Mouse (Mus musculus) mesoderm, embryonic 11.5 days (tissue): Measurements from ENCODE around the gene Gmds.
A peak's percentile ranks its signal among the peaks of the same experiment; 100 is the strongest.

Experiments used
- DNase-seq: peaks from one replicate; pipeline ENCODE4 v3.0.0-alpha.2; 2012; ENCODE audit warnings: low read depth, low spot score

Gmds gene

DNA sequence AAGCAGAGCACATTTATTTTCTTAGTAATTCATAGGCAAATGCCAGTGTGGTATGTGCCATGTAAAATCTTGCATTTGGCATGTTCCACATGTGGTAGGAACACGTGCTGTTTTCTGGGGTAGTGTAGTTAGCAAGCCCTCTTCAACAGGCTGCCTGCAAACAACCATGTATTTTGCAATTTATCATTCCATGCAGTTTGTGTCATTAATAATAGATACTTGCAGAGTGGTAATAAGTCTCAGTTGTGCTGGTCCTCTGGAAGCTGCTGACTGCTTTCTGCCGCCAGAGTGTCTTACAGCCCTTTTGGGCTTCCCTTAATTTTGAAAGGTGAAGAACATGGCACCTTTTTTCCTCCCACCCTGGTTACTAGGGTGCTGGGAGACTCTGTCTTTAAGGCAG is 525.8 kb downstream of the Gmds start:
- DNase-seq, result no peak

DNA sequence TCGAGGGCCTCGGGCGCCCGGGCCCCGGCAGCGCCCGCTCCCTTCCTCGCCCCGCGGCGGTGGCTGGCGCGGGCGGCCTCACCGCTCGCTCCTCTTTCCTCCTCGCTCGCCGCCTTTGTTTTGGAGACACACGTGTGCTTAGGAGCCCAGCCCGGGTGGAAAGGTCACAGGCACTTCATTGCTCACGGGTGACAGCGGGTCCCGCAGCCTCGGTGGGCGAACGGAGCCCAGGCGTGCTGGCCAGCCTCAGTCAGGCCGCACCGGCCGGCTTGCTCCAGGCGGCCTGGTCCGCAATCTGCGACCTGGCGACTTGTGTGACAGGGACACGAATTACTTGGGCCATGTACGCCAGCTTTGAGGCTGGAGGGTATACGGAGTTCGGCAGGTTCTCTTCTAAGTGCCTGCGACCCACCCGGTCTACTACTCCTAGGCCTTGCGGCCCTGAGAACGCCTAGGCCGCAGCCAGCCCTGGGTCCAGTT is 527.0 kb downstream of the Gmds start:
- no peak for DNase-seq

DNA sequence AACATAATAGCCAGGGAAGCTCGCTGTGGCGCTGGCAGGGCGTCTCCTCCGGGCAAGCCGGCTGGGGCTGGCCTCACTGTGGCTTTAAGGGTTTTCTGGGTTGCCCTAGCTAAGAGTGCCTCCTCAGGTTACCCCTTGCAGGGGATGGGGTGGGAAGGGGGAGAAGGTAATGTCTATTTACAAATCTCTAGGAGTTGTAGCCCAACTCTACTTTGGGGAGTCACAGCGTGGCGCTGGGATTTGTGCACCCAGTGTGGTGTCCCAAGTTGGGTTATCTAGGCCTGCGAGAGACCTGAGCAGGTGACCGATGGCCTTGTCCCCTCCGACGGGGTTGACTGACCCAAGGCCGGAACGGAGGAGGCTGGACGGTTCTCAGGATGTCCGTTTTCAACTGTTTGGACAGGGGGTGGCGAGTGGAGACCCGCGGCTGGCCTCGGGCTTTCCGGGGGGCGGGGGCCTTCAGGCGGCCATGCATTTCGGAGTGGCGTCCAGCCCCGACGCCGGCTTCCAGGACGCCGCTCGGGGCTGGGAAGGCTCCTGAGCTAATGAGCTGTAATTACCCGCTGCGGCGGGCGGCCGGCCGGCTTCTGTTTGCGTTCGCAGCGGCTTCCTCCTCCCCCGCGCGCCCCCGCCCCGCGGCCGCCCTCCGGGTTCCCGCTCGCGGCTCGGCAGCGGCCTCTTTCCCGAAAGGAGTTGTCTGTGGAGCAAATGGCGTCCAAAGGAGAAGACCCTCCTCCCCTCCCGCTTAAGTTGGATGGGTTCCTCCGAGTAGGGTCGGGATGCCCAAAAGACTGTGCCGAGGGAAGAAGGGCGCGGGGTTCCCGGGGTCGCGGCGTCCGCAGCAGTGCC is 527.6 kb downstream of the Gmds start:
- DNase-seq, result no peak

- no peak for DNase-seq
These were observed 528.2 kb downstream of the Gmds start for GRCm38 (mm10) chr13:31810375-31810692.

DNA sequence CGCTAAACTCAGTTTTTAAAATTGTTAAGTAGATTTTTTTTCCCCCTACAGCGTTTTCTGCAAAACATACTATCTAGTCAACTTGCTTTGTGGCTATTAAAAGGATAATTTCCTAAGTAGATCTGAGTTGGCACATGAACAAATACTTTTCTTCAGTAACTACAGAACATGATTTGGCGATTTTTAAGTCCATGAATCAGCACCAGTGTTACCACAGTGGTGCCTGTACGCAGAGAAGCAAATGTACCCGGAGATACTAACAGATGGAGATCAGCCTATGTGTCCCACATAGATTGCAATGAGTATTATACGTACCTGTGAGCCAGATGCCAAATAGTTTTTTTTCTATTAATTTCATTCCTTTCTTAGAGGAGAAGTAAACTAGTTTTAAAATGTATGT is 528.8 kb downstream of the Gmds start:
- DNase-seq, result no peak

DNA sequence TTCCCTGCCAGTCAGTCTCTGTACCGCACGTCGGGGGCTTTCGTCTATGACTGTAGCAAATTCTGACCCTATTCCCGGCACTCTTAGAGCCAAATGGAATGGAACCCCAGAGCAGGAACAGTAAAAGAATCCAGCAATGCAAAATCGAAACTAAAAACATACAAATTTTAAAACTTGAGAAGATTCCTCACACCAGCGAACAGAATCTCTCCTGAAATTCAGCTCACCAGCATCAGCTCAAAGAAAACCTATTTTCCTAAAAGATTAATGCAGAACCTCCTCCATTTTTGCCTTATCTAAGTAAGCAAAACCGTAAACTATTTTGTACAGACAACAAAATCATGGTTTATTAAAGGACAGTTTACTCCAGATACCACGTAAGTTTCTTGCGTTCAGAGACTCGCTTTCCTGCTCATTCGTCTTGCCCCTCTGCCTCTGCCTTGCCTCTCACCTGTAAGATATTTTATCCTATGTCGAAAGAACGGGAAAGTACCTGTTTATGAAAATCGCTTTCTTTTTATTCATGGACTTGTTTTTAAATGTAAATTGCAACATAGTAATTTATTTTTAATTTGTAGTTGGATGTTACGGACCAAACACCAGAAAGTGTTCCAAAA is 529.6 kb downstream of the Gmds start:
- DNase-seq, result no peak

GRCm38 (mm10) chr13:31808116-31808803 is 530.3 kb downstream of the Gmds start:
- DNase-seq, result no peak

GRCm38 (mm10) chr13:31807736-31808115 is 530.8 kb downstream of the Gmds start:
- no peak for DNase-seq

DNA sequence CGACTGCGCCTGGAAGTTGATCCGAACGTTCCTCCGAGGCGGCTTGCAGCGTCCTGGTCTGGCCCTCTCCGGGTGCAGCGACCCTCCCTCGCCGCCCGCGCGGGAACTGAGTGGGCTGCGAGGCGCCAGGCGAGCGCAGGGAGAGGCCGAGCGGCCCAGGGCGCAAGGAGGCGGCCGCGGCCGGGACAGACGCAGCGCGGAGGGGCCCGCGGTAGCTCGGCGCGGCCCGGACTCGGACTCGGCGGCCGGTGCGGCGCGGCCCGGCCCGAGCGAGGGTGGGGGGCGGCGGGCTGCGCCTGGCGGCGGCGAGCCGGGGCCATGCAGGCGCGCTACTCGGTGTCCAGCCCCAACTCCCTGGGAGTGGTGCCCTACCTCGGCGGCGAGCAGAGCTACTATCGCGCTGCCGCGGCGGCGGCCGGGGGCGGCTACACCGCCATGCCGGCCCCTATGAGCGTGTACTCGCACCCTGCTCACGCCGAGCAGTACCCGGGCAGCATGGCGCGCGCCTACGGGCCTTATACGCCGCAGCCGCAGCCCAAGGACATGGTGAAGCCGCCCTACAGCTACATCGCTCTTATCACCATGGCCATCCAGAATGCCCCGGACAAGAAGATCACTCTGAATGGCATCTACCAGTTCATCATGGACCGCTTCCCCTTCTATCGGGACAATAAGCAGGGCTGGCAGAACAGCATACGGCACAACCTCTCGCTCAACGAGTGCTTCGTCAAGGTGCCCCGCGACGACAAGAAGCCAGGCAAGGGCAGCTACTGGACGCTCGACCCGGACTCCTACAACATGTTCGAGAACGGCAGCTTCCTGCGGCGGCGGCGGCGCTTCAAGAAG is 531.4 kb downstream of the Gmds start:
- DNase-seq, result no peak

DNA sequence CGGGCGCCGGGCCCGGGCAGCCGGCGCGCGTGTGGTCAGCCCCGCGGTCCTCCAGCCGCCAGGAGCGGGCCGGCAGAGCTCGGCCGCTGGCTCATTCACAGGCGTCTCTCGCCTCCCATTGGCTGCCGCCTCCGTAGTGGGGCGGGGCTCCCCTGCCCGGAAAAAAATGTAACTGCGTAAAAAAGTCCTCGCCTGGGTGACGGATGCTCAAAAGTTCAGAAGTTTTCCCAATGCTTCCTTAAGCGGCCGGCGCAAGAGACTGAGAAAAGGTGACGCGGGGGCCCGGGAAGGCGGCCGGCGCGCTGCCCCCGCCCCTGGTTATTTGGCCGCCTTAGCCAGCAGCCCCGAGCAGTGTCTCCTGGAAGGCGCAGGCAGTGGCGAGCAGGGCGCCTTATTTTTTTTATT is 532.1 kb downstream of the Gmds start, which contains the start of gene Foxc1:
Gene Foxc1, plus strand, starts transcription at position 206 of the 405 bp plus-strand sequence.
- peak; percentile 93 for DNase-seq

GRCm38 (mm10) chr13:31805831-31806427 is 532.6 kb downstream of the Gmds start:
- DNase-seq, result no peak

DNA sequence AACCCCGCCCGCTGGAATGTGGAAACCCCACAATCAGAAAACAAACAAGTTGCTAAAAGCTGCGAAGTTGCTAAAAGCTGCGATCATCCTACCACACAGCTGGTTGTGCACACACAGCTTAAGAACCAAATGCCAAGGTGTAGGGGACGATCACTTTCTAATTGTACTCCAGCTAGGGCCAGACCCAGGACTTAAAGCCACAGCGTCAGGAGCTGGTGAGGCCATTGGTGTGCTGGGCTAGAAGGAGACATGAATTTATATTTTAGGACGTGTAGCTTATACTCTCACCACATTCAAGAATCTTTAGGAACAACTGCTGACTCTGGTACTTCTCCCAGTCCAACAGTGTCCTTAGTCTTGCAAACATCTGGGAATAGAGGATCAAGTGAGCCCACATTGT is 534.0 kb downstream of the Gmds start:
- DNase-seq, result no peak

- no peak for DNase-seq
These were observed 535.1 kb downstream of the Gmds start for GRCm38 (mm10) chr13:31803166-31804093.

DNA sequence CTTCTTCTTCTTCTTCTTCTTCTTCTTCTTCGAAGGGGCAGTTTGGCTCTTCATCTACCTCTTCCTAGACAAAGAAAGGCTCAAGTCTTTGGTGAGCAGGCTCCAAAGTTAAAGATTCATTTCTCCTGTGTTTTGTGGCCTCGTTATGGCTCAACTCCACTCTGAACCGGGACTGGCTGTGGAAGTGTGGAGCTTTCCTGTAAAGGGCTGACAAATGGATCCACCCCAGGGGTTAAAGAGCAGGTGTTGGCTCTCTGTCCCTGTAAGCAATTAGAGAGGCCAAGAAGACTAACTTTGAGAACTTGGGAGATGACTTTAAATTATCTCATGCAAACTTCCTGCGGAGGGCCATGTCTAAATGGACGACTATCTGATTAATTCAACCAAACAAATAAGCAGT is 536.1 kb downstream of the Gmds start:
- DNase-seq, result no peak

DNA sequence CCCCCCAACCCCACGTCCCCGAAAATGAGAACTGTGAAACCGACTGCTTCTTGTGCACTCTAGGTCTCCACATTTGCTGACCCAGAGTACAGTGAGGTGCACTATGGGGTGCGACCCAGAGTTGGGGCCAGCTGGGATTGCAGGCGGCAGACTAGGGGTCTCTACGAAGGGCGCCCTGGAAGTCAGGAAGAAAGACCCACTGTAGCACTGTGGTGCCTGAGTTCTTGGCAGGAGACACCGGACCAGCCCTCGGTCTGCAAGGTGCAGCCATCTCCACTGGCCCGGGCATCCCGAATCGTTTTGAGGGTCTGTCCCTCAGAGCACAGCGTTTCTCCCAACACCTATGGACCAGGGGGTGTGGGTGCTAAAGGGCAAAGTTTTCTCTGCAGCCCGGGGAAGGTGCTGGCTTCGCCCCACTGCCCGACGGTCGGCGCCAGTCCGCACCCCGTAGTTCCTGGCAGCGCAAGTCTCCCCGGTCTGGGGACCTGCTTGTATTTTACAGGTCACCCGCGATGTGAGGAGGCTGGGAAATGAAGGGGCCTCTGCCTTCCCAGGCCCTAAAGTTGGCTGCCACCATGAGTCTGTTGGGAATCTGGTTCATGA is 536.7 kb downstream of the Gmds start:
- no peak for DNase-seq

DNA sequence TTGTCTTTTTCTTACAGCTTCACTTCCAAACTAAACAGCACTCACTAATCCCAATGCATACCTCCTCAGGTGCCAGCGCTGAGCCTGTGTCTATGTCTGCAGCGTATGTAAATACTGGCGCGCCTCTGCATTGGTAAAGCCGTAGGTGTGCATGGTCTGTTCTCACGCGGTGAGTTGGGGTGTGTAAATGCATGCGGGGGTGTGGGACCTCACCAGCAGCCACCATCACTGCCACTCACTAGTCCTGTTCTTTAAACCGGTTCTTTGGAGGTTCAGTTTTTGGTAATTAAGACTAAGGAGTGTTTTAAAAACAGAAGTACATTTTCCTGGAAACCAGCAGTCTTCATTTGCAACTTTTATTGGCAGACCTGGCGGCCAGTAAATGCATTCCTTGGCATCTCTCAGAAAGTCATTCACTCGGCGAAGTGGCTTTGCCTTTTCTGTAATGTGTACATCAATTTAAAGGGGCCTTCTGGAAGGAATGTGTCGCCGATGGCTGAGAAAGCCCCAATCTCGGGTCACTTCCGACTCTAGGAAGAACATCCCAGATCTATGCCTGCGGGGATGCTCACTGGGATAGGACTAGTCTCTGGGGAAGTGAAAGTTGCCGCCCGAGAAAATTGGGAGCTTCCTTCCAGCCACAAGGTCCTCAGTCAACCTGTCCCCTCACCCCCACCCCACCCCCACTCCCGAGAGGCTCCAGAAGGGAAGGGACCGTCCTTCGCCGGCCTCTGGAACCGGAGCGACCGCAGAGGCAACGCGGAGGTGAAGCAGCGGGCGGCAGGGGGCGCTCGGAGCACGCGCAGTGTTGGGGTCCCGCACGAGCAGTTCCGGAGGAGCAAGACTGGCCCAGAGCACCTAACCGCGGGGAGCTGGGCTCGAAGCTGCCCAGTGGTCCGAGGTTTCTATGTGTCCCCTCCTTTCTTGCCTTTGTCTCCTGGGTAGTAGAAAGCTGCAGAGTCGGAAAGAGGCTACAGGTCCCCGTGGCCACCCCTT is 537.7 kb downstream of the Gmds start:
- peak; percentile 86 for DNase-seq

- DNase-seq, result no peak
These were observed 540.5 kb downstream of the Gmds start for GRCm38 (mm10) chr13:31798075-31798474.

- no peak for DNase-seq
These were observed 541.2 kb downstream of the Gmds start for GRCm38 (mm10) chr13:31797346-31797745.

DNA sequence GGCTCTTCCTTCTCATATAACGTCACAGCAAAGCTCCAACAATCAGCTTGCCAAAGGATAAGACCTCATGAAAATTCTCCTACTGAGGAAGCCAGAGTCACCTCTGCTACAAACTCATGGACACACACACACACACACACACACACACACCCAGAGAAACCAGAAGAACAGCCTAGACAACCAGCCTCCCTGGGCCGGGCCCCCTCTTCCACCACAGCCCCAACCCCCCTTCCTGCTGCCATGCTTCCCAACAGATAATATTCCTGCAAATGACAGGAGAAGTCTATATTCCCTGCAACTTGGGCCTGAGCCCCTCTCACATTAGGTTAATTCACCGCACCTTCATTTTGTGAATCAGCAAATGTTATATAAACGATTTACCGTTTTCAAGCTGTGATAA is 545.4 kb downstream of the Gmds start:
- no peak for DNase-seq
